Mouse (Mus musculus): ENCODE measurements around the gene Prr3. TPM values are rescaled to one million over a fixed set of nuclear protein-coding genes. Genes with fewer than 3 reads are reported as not detected.
"Not testable (repeated sequence)": the region's sequence is repeated elsewhere in the genome, so short reads cannot be mapped to it uniquely, and the experiment has no call there.

Prr3 gene
- polyA plus RNA-seq, 1 experiment from 2014 or later: 92.2 TPM

- no peak overlapping the region for H3K4me2 ChIP-seq (replicated peaks)
- H3K4me1 ChIP-seq: no peaks in the 10 kb centered on the region
- no peak overlapping the region for H3K4me3 ChIP-seq
- H3K9me3 ChIP-seq: no peaks in the 10 kb centered on the region
- H3K27ac ChIP-seq (replicated peaks): no peak overlapping the region
- no peaks in the 10 kb centered on the region for H3K27me3 ChIP-seq
- H3K36me3 ChIP-seq: peaks cover 81% of the 10 kb centered on the region
- 95% methylated on average over 15 of the region's 15 CpGs for WGBS
- ATAC-seq (replicated peaks): no peak
- no peak overlapping the region for H3K9ac ChIP-seq (replicated peaks)
These were observed 21.4 kb downstream of the Prr3 start for GRCm38 (mm10) chr17:35958533-35959223.

- H3K9ac ChIP-seq (replicated peaks): no peak overlapping the region
- no peaks in the 10 kb centered on the region for H3K9me3 ChIP-seq
- WGBS: 81% methylated on average over 8 of the region's 8 CpGs
- no peak for ATAC-seq (replicated peaks)
- H3K27me3 ChIP-seq: no peaks in the 10 kb centered on the region
- H3K27ac ChIP-seq (replicated peaks): no peak overlapping the region
- no peak overlapping the region for H3K4me2 ChIP-seq (replicated peaks)
- H3K36me3 ChIP-seq: peaks cover 41% of the 10 kb centered on the region
- H3K4me3 ChIP-seq: no peak overlapping the region
- no peaks in the 10 kb centered on the region for H3K4me1 ChIP-seq
These were observed 25.4 kb downstream of the Prr3 start for GRCm38 (mm10) chr17:35954665-35955064.

DNA sequence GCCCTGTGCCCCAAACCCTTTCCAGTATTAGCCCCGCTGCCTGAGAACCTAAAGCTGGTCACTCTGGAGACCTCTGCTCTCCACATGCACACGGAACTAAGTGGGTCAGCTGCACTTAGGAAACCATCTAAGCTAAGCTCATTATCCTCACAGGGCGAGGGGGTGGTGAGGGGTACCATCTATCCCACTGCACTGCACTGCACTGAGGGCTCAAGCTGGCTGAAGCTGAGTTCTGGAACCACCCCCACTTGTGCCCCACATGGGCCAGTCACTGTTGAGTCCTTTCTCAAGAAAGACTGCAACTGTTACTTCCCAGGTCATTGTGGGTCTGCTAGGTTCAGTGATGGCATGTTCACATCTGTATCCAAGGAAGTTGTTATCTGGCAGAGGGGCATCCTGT is 27.5 kb downstream of the Prr3 start:
- not testable (repeated sequence) for H3K9me3 ChIP-seq; ATAC-seq (replicated peaks)
- WGBS: 82% methylated on average over 2 of the region's 3 CpGs

DNA sequence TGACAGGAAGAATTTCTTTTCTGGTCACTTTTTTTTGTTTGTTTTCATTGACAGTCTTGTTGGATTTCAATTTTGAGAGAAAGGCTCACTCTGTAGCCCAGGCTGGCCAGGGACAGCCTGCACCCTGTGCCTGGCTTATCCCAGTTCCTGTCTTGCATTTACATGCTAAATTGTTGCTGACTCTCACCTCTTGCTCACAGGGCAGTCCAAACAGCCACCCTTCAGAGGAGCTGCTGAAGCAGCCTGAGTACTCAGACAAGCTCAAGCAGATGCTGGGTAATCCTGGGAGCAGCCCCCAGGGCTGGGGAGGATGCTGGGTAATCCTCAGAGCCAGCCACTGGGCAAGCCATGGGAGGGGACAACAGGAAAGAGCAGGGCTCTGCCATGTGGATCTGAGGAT is 29.1 kb downstream of the Prr3 start:
- not testable (repeated sequence) for H3K9me3 ChIP-seq; H3K27me3 ChIP-seq; H3K36me3 ChIP-seq; H3K4me2 ChIP-seq (replicated peaks); H3K27ac ChIP-seq (replicated peaks); ATAC-seq (replicated peaks); H3K4me3 ChIP-seq; H3K4me1 ChIP-seq; H3K9ac ChIP-seq (replicated peaks)

More for the DNA sequence above, 27.5 kb downstream of the Prr3 start:
- H3K27me3 ChIP-seq; H3K4me3 ChIP-seq; H3K4me2 ChIP-seq (replicated peaks); H3K4me1 ChIP-seq; H3K9ac ChIP-seq (replicated peaks); H3K27ac ChIP-seq (replicated peaks): not testable (repeated sequence)
- H3K36me3 ChIP-seq: peaks cover 20% of the 10 kb centered on the region

DNA sequence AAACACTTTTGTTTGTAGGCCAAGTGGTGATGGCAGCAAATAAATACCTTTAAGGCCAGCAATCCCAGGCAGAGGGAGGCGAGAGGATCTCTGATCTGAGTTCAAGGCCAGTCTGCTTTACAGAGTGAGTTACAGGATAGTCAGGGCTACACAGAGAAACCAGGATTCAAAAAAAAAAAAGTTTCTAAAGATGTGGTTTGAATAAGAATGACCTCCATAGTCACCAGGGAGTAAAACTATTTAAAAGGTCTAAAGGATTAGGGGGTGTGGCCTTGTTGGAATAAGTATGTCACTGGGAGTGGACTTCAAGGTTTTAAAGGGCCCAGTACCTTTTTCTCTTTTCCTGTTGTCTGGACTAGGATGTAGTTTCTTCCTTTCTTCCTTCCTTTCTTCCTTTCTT is 40.1 kb downstream of the Prr3 start:
- no peak overlapping the region for H3K4me2 ChIP-seq (replicated peaks)
- WGBS: 47% methylated on average over 1 of the region's 1 CpGs
- no peak overlapping the region for H3K27ac ChIP-seq (replicated peaks)
- no peaks in the 10 kb centered on the region for H3K36me3 ChIP-seq
- no peaks in the 10 kb centered on the region for H3K9me3 ChIP-seq
- no peaks in the 10 kb centered on the region for H3K4me1 ChIP-seq
- no peaks in the 10 kb centered on the region for H3K27me3 ChIP-seq
- H3K4me3 ChIP-seq: no peak overlapping the region
- no peak overlapping the region for H3K9ac ChIP-seq (replicated peaks)
- ATAC-seq (replicated peaks): no peak

GRCm38 (mm10) chr17:35939108-35939507 is 40.9 kb downstream of the Prr3 start:
- Histone ChIP-seq H3K9me3 (no peaks in the 10 kb centered on the region), H3K9ac (replicated peaks) (no peak overlapping the region), H3K4me3 (no peak overlapping the region), H3K27me3 (no peaks in the 10 kb centered on the region), H3K36me3 (no peaks in the 10 kb centered on the region), H3K4me1 (no peaks in the 10 kb centered on the region), H3K4me2 (replicated peaks) (no peak overlapping the region), H3K27ac (replicated peaks) (no peak overlapping the region)
- 54% methylated on average over 2 of the region's 2 CpGs for WGBS
- no peak for ATAC-seq (replicated peaks)

GRCm38 (mm10) chr17:35937700-35938348 is 42.2 kb downstream of the Prr3 start:
- H3K9ac ChIP-seq (replicated peaks): no peak overlapping the region
- peak; percentile 58; the same call in 1 of the 2 replicates for ATAC-seq (replicated peaks)
- no peaks in the 10 kb centered on the region for H3K9me3 ChIP-seq
- no peak overlapping the region for H3K27ac ChIP-seq (replicated peaks)
- no peaks in the 10 kb centered on the region for H3K36me3 ChIP-seq
- no peaks in the 10 kb centered on the region for H3K27me3 ChIP-seq
- no peaks in the 10 kb centered on the region for H3K4me1 ChIP-seq
- H3K4me3 ChIP-seq: no peak overlapping the region
- WGBS: 50% methylated on average over 2 of the region's 2 CpGs
- H3K4me2 ChIP-seq (replicated peaks): no peak overlapping the region

GRCm38 (mm10) chr17:35935763-35936162 is 44.3 kb downstream of the Prr3 start:
- H3K27ac ChIP-seq (replicated peaks); H3K4me1 ChIP-seq; H3K27me3 ChIP-seq; H3K4me2 ChIP-seq (replicated peaks); ATAC-seq (replicated peaks); H3K9me3 ChIP-seq; H3K9ac ChIP-seq (replicated peaks); H3K4me3 ChIP-seq; H3K36me3 ChIP-seq: not testable (repeated sequence)
- WGBS: 93% methylated on average over 14 of the region's 14 CpGs

- no peak overlapping the region for H3K4me2 ChIP-seq (replicated peaks)
- no peak for ATAC-seq (replicated peaks)
These were observed 47.4 kb downstream of the Prr3 start for GRCm38 (mm10) chr17:35932608-35933007.

DNA sequence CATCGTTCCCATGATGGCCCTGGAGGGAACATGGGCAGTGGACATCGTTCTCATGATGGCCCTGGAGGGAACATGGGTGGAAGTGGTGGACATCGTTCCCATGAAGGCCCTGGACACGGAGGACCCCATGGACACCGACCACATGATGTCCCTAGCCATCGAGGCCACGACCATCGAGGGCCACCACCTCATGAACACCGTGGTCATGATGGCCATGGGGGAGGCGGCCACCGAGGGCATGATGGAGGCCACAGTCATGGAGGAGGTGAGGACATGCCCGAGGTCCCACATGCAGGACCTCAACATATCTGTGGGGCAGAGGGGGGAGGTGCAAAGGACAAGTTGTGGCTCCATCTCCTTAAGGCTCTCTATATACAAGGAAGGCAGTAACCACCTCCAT is 49.4 kb downstream of the Prr3 start:
- H3K36me3 ChIP-seq: peaks cover 57% of the 10 kb centered on the region

More at GRCm38 (mm10) chr17:35932608-35933007, 47.4 kb downstream of the Prr3 start:
- Histone ChIP-seq H3K4me1 (no peaks in the 10 kb centered on the region), H3K9me3 (no peaks in the 10 kb centered on the region), H3K27me3 (no peaks in the 10 kb centered on the region), H3K9ac (replicated peaks) (no peak overlapping the region), H3K4me3 (no peak overlapping the region), H3K27ac (replicated peaks) (no peak overlapping the region), H3K36me3 (peaks cover 40% of the 10 kb centered on the region)
- 90% methylated on average over 4 of the region's 4 CpGs for WGBS

DNA sequence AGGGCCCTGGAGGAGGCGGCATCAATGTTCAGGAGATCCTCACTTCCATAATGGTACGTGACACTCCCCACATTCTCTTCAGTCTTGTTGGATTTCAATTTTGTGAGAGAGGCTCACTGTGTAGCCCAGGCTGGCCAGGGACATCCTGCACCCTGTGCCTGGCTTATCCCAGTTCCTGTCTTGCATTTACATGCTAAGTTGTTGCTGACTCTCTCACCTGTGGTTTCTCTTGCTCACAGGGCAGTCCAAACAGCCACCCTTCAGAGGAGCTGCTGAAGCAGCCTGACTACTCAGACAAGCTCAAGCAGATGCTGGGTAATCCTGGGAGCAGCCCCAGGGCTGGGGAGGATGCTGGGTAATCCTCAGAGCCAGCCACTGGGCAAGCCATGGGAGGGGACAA is 50.5 kb downstream of the Prr3 start:
- H3K27me3 ChIP-seq: no peaks in the 10 kb centered on the region
- 91% methylated on average over 2 of the region's 2 CpGs for WGBS
- no peak overlapping the region for H3K9ac ChIP-seq (replicated peaks)
- peaks cover 67% of the 10 kb centered on the region for H3K36me3 ChIP-seq
- H3K9me3 ChIP-seq: no peaks in the 10 kb centered on the region
- no peak for ATAC-seq (replicated peaks)
- no peaks in the 10 kb centered on the region for H3K4me1 ChIP-seq
- H3K27ac ChIP-seq (replicated peaks): no peak overlapping the region
- no peak overlapping the region for H3K4me3 ChIP-seq
- no peak overlapping the region for H3K4me2 ChIP-seq (replicated peaks)

More for the DNA sequence above, 49.4 kb downstream of the Prr3 start:
- no peaks in the 10 kb centered on the region for H3K27me3 ChIP-seq
- H3K9ac ChIP-seq (replicated peaks): no peak overlapping the region
- H3K4me1 ChIP-seq: no peaks in the 10 kb centered on the region
- no peak overlapping the region for H3K4me3 ChIP-seq
- no peak overlapping the region for H3K4me2 ChIP-seq (replicated peaks)
- H3K27ac ChIP-seq (replicated peaks): no peak overlapping the region
- 98% methylated on average over 12 of the region's 12 CpGs for WGBS
- no peak for ATAC-seq (replicated peaks)
- H3K9me3 ChIP-seq: no peaks in the 10 kb centered on the region

DNA sequence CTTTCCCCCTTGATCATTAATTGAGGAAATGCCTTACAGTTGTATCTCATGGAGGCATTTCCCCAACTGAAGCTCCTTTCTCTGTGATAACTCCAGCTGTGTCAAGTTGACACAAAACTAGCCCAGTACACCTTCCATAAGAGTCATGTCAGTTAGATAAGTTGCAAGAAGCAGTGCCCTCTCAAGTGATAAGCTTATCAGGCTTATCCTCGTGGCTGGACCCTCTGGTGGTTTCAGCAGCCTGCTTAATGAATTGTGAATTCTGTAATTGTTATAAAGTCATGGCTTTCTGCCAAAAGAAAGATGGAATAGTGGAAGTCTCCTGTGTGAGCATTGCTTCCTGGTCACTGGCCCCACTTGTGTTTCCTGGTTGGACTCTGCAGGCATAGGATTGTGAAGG is 52.6 kb downstream of the Prr3 start:
- Histone ChIP-seq H3K4me1 (no peaks in the 10 kb centered on the region), H3K27ac (replicated peaks) (no peak overlapping the region), H3K27me3 (no peaks in the 10 kb centered on the region), H3K4me3 (no peak overlapping the region), H3K9me3 (no peaks in the 10 kb centered on the region), H3K4me2 (replicated peaks) (no peak overlapping the region), H3K9ac (replicated peaks) (no peak overlapping the region), H3K36me3 (peaks cover 79% of the 10 kb centered on the region)
- WGBS: 75% methylated on average over 1 of the region's 1 CpGs
- ATAC-seq (replicated peaks): no peak

DNA sequence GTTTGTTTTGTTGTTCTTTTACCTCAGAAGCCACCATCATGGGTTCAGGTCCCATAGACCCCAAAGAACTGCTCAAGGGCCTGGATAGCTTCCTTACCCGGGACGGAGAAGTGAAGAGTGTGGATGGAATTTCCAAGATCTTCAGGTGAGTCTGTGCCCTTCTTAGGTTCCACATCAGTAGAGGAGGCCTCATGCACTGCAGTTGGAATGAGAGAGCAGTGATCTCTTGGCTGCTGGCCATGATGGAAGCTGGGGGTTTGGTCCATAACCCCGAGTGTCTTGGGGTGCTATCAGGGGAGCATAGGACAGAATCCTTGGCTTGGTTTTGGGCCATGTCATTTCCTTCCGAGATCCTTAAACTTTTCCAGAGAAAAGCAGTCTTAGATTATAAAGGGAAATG is 56.8 kb downstream of the Prr3 start:
- Histone ChIP-seq H3K27ac (replicated peaks) (no peak overlapping the region), H3K9me3 (no peaks in the 10 kb centered on the region), H3K4me1 (peaks cover 31% of the 10 kb centered on the region), H3K4me3 (no peak overlapping the region), H3K36me3 (peaks cover 48% of the 10 kb centered on the region), H3K9ac (replicated peaks) (no peak overlapping the region), H3K4me2 (replicated peaks) (no peak overlapping the region), H3K27me3 (no peaks in the 10 kb centered on the region)
- 92% methylated on average over 4 of the region's 4 CpGs for WGBS
- no peak for ATAC-seq (replicated peaks)

All from forebrain, embryonic 15.5 days (tissue).